Mouse (Mus musculus) midbrain, embryonic 12.5 days (tissue): ENCODE data around the gene Gm11214. TPM values are rescaled to one million over a fixed set of nuclear protein-coding genes. Genes with fewer than 3 reads are reported as not detected.

Experiments used
- ATAC-seq: fragments of 200-750 bp; cut with Nextera tagmentation; 2 replicates; pipeline ENCODE4 v1.8.0; 2017; ENCODE audit warnings: low read depth, moderate TSS enrichment, moderate library complexity; ENCODE audit not compliant: low FRiP score
- H3K27ac ChIP-seq: fragments of 300-500 bp; sonication (generic); replicated peaks from 2 replicates; pipeline ENCODE4 v1.5.1; 2016; ENCODE audit warnings: mild to moderate bottlenecking
- H3K27me3 ChIP-seq: fragments of 300-500 bp; sonication (generic); 2 replicates; pipeline ENCODE4 v1.6.1; 2016; ENCODE audit warnings: mild to moderate bottlenecking
- H3K36me3 ChIP-seq: fragments of 300-500 bp; sonication (generic); 2 replicates; pipeline ENCODE4 v1.6.1; 2016
- H3K4me1 ChIP-seq: fragments of 300-500 bp; sonication (generic); 2 replicates; pipeline ENCODE4 v1.6.1; 2016
- H3K4me2 ChIP-seq: fragments of 300-500 bp; sonication (generic); replicated peaks from 2 replicates; pipeline ENCODE4 v1.6.1; 2016; ENCODE audit warnings: mild to moderate bottlenecking, moderate library complexity
- H3K4me3 ChIP-seq: fragments of 300-500 bp; sonication (generic); 2 replicates; pipeline ENCODE4 v1.5.1; 2016; ENCODE audit warnings: mild to moderate bottlenecking
- H3K9ac ChIP-seq: fragments of 300-500 bp; sonication (generic); replicated peaks from 2 replicates; pipeline ENCODE4 v1.6.1; 2016; ENCODE audit warnings: mild to moderate bottlenecking, moderate library complexity
- H3K9me3 ChIP-seq: fragments of 300-500 bp; sonication (generic); 2 replicates; pipeline ENCODE4 v1.6.1; 2016; ENCODE audit warnings: mild to moderate bottlenecking
- WGBS: fragments of 180-500 bp; shearing (Covaris S2); methylation state at CpG from one replicate; pipeline ENCODE4 v1.1.7; 2016; 5-methylcytosine and 5-hydroxymethylcytosine counted together
- polyA plus RNA-seq: library from polyadenylated mRNA; unstranded; fragments of >200 nt; fragmentation: Nextera tagmentation; extraction: Ambion mirVana; gene quantifications from 2 replicates; pipeline ENCODE4 v1.2.1, GENCODE M21; 2016

The Gm11214 gene
- polyA plus RNA-seq, 1 experiment from 2014 or later: not detected

DNA sequence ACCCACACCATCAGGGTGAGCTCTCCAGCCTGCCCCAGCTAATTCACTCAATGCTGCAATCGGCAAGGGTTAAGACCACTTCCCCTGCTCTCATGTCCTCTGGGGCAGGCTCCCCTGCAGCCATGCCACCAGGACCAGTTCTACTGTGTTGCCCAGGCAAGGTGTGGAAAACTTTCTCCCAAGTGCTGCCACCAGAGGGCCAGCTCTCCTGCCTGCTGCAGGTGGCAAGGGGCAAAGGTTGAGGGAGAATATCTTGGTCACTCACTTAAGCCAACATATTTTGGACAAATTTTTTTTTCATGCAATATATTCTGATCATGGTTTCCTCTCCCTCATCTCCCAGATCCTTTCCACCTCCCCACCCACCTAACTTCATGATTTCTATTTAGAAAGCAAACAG is 8.8 kb downstream of the Gm11214 start:
- H3K4me2 ChIP-seq: no peak overlapping the region
- no peak for ATAC-seq
- H3K36me3 ChIP-seq: no peaks in the 10 kb centered on the region
- no peaks in the 10 kb centered on the region for H3K4me1 ChIP-seq
- H3K4me3 ChIP-seq: no peak overlapping the region
- no peaks in the 10 kb centered on the region for H3K27me3 ChIP-seq
- H3K9ac ChIP-seq: no peak overlapping the region
- no peaks in the 10 kb centered on the region for H3K9me3 ChIP-seq
- 88% methylated on average over 1 of the region's 1 CpGs for WGBS
- H3K27ac ChIP-seq: no peak overlapping the region

DNA sequence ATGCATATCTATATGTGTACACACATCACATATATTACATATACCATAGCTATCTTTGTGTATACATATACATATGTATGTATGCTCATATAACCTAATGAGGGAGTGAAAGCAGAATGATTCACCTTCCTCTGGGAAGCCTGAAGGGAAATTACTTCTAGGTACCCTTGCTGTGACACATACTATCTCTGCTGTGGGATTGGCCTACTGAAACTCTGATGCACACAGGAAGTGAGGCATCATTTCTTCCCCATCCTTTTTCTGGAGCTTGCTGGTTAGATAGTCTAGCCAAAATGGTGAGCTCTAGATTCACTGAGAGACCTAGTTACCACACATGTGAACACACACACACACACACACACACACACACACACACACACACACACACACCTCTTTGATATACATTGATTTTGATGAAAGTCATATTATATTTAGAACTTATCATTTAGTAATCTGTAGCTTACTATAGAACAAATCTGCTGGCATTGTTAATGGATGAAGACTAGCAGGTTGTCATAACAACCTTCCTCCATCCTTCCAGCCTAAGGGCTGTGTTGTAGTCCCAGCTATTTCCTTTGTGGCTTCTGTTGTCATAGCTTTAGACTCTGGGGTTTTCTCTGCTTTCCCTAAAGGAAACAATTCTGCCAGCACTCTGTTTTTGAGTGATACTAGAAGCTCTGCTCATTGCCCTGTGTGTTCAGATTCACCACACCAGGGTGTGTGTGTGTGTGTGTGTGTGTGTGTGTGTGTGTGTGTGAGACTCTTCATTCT is 19.0 kb downstream of the Gm11214 start:
- Histone ChIP-seq H3K9ac (no peak overlapping the region), H3K4me2 (no peak overlapping the region), H3K27ac (no peak overlapping the region), H3K27me3 (no peaks in the 10 kb centered on the region), H3K36me3 (no peaks in the 10 kb centered on the region), H3K9me3 (no peaks in the 10 kb centered on the region), H3K4me1 (no peaks in the 10 kb centered on the region), H3K4me3 (no peak overlapping the region)
- ATAC-seq: no peak

DNA sequence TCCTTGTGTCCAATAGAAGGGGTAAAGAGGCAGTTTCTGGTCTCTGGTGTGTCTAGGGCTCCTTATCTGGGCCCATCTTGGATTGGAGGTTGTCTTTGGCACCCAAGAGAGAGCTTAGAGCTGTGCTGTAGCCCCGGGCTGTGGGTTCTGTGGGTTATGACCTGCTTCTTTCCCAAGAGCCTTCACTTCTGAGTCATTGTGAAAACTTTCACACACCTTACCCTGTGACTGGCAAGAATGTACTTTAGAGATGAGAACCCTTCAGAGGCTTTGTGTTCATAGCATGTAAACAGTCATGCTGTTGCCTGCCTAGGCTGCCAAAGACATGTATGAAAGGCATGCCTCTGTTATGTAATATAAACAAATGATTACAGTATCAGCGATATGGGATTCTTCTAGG is 23.3 kb downstream of the Gm11214 start:
- no peaks in the 10 kb centered on the region for H3K9me3 ChIP-seq
- no peaks in the 10 kb centered on the region for H3K4me1 ChIP-seq
- no peak for ATAC-seq
- no peak overlapping the region for H3K9ac ChIP-seq
- no peak overlapping the region for H3K4me3 ChIP-seq
- H3K4me2 ChIP-seq: no peak overlapping the region
- H3K27me3 ChIP-seq: no peaks in the 10 kb centered on the region
- 84% methylated on average over 2 of the region's 2 CpGs for WGBS
- H3K27ac ChIP-seq: no peak overlapping the region
- H3K36me3 ChIP-seq: no peaks in the 10 kb centered on the region

DNA sequence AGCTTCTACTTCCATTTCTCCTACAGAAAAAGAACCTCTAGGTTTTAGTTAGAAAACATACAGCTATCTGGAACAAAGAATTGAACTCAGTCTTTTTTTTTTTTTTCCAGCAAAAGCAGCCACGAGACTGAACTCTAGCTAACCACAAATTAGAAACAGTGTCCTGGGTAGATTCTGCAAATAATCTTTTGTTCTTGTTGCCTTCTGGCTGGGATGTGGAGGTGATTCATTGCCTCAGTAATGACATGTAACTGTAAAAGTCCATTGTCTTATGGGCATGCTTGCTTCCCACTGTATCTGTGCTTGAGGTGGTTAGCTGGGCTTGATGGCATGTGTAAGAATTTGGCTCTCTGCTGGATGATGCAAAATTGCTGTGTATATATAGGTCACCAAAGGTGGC is 24.6 kb downstream of the Gm11214 start:
- no peaks in the 10 kb centered on the region for H3K4me1 ChIP-seq
- H3K27ac ChIP-seq: no peak overlapping the region
- no peaks in the 10 kb centered on the region for H3K27me3 ChIP-seq
- WGBS: 81% methylated on average over 1 of the region's 1 CpGs
- H3K4me3 ChIP-seq: no peak overlapping the region
- H3K36me3 ChIP-seq: no peaks in the 10 kb centered on the region
- no peak for ATAC-seq
- no peak overlapping the region for H3K4me2 ChIP-seq
- no peaks in the 10 kb centered on the region for H3K9me3 ChIP-seq
- no peak overlapping the region for H3K9ac ChIP-seq

DNA sequence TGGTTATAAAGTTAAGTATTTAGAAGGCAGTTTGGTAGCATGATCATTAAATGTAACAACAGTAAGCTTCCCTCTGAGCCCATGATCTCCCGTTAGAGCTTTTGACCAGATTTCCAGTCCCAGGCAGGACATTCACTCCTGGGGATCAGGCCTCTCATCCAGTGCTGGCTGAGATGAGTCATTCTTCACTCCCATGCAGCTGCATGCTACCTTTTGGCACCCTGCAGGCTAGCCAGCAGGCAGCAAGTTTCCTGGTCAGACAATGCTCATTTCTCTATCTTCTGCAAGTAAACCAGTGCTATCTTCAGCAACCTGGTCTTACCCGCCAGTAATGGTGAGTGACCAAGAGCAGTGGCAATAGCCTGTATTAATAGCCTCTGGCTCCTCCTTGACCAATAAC is 30.0 kb downstream of the Gm11214 start:
- Histone ChIP-seq H3K4me1 (no peaks in the 10 kb centered on the region), H3K27me3 (no peaks in the 10 kb centered on the region), H3K36me3 (no peaks in the 10 kb centered on the region), H3K9me3 (no peaks in the 10 kb centered on the region), H3K4me2 (no peak overlapping the region), H3K27ac (no peak overlapping the region), H3K4me3 (no peak overlapping the region), H3K9ac (no peak overlapping the region)
- ATAC-seq: no peak
- 79% methylated on average over 2 of the region's 2 CpGs for WGBS

DNA sequence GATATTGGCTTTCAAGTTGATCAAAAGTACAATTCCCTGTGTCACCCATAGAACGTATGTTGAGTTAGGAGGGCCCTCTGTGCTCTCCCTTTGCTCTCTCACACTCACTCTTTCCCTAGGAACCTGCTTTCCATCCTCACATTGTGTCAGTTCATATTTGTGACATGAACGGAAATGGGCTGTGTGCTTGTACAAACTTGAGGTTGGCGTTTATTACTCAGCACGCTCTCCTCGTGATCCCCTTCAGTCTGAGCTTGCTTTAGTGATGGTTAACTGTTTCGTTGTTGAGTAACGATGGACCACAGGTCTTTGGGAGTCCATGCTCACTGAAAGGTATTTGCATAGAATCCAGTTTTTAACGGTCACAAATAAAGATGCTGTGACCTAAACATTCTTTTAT is 36.1 kb downstream of the Gm11214 start:
- H3K36me3 ChIP-seq: no peaks in the 10 kb centered on the region

DNA sequence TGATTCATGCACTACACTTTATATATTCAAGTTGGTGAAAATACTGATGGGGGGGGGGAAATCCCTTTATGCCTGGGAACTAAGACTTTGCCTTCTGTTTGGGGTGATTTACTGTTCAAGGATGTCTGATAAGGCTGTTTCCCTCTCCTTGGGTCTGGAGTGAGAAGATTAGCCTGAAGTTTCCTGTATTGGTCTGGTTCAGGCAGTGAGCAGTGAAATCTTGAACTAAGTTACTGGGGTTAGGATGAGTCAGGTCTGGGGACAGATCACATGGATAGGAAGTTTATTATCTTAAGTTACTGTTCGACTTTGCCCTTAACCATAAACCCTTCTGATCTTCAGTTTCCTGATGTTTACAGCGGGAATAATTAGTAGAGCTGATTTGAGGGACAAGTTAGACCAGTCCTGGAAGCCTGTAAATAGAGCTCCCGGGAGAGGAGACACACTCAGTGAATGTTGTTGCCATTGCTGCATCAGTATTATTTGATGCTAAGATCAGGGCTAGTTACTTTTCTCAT is 37.6 kb downstream of the Gm11214 start:
- no peak overlapping the region for H3K4me3 ChIP-seq
- no peaks in the 10 kb centered on the region for H3K9me3 ChIP-seq
- no peak for ATAC-seq
- no peak overlapping the region for H3K9ac ChIP-seq
- no peaks in the 10 kb centered on the region for H3K36me3 ChIP-seq
- no peak overlapping the region for H3K4me2 ChIP-seq
- H3K4me1 ChIP-seq: no peaks in the 10 kb centered on the region
- no peaks in the 10 kb centered on the region for H3K27me3 ChIP-seq
- 85% methylated on average over 3 of the region's 3 CpGs for WGBS
- H3K27ac ChIP-seq: no peak overlapping the region

More for the DNA sequence above, 36.1 kb downstream of the Gm11214 start:
- Histone ChIP-seq H3K9ac (no peak overlapping the region), H3K27me3 (no peaks in the 10 kb centered on the region), H3K4me1 (no peaks in the 10 kb centered on the region), H3K27ac (no peak overlapping the region), H3K9me3 (no peaks in the 10 kb centered on the region), H3K4me2 (no peak overlapping the region), H3K4me3 (no peak overlapping the region)
- 87% methylated on average over 8 of the region's 8 CpGs for WGBS
- no peak for ATAC-seq

DNA sequence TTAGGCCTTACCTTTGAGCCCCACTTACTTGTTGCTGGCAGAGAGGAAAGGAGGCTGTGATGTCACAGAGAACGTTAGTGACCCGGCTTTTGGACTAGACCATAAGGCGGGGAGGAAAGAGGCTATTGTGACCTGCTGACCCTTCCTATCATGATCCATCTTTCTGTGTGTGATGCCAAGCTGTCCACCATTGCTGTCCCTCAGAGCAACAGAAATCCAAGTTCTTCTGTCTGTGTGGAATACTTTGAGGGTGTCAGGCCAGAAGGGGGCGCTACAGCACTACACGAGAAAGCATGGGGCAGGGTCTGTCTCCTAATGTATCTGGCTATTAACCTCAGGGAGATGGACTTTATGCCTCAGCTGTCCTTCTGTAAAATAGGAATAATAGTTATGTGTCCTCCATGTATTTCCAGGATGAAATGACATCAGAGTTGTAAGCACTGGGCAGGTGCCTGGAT is 40.8 kb downstream of the Gm11214 start, which contains the start of gene Tex48:
Tex48 (minus strand) TSS at position 51 of the 458 bp plus-strand sequence.
- Histone ChIP-seq H3K4me1 (no peaks in the 10 kb centered on the region), H3K27ac (no peak within 1 kb of the TSS), H3K9ac (no peak within 1 kb of the TSS), H3K4me3 (no peak within 1 kb of the TSS), H3K9me3 (no peaks in the 10 kb centered on the region), H3K4me2 (no peak within 1 kb of the TSS), H3K27me3 (no peaks in the 10 kb centered on the region), H3K36me3 (no peaks in the 10 kb centered on the region)
- no peak for ATAC-seq
- 60% methylated on average over 5 of the region's 5 CpGs for WGBS

DNA sequence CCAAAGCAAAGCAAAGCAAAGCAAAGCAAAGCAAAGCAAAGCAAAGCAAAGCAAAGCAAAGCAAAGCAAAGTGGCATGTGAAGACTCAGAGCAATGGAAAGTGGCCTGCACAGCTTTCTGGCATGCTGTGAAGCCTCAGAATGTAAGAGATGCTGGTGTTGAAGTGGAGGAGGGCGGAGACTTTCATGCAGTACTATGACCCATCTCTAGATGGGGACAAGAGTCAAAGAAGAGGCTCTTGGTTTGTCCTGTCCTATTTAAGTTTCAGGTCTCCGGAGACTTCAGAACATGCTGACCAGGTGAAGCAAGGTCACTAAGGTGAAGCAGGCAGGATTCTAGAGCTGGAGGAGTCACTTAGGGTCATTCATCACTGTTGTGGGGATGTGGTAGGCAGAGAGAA is 41.3 kb downstream of the Gm11214 start:
- Histone ChIP-seq H3K9me3 (no peaks in the 10 kb centered on the region), H3K27ac (no peak overlapping the region), H3K4me1 (no peaks in the 10 kb centered on the region), H3K4me2 (no peak overlapping the region), H3K36me3 (no peaks in the 10 kb centered on the region), H3K9ac (no peak overlapping the region), H3K4me3 (no peak overlapping the region), H3K27me3 (no peaks in the 10 kb centered on the region)
- no peak for ATAC-seq
- WGBS: 92% methylated on average over 2 of the region's 2 CpGs

Other genes with a start within 250 kb of the Gm11214 start
- 15.4 and 16.9 TPM in 2 replicates for gene Whrn, start 167.4 kb downstream of the Gm11214 start, polyA plus RNA-seq
- 358 and 367 TPM in 2 replicates for gene Atp6v1g1, start 118.6 kb downstream of the Gm11214 start, polyA plus RNA-seq
- gene Tmem268, start 104.6 kb downstream of the Gm11214 start, polyA plus RNA-seq: 4.8 and 5.2 TPM in 2 replicates
- not detected in 2 replicates for gene Gm11213, start 58.1 kb downstream of the Gm11214 start, polyA plus RNA-seq
- gene Tex48, start 41.0 kb downstream of the Gm11214 start, polyA plus RNA-seq: not detected in 2 replicates
- 0.09 TPM in 1 of 2 replicates, not detected in the other for gene Tnfsf15, start 81.7 kb upstream of the Gm11214 start, polyA plus RNA-seq
- gene Tnfsf8, start 198.0 kb upstream of the Gm11214 start, polyA plus RNA-seq: not detected in 2 replicates